Mouse (Mus musculus): ENCODE data around the gene Gmds. TPM values are rescaled to one million over a fixed set of nuclear protein-coding genes. Genes with fewer than 3 reads are reported as not detected.

The Gmds gene
- 1 to 10 TPM; 4.9 to 5.4 TPM for total RNA-seq (2021)
- long read RNA-seq, experiment 1, transcript Gmds-201 (11 exons, 1,713 nt): major isoform, 13 of 14 reads
- long read RNA-seq, experiment 1, partial matches to known transcripts: 0 of 14 reads
- long read RNA-seq, experiment 1, other reads (novel, unspliced or antisense): 1 of 14 reads
- long read RNA-seq, experiment 2, partial matches to known transcripts: 3 of 7 reads
- long read RNA-seq, experiment 2, other reads (novel, unspliced or antisense): 0 of 7 reads

GRCm38 (mm10) chr13:32338513-32339365 is at the start of gene Gmds:
Gene Gmds (minus strand): TSS chr13:32338740.
- DNase-seq: peak; percentile 96 to 98

DNA sequence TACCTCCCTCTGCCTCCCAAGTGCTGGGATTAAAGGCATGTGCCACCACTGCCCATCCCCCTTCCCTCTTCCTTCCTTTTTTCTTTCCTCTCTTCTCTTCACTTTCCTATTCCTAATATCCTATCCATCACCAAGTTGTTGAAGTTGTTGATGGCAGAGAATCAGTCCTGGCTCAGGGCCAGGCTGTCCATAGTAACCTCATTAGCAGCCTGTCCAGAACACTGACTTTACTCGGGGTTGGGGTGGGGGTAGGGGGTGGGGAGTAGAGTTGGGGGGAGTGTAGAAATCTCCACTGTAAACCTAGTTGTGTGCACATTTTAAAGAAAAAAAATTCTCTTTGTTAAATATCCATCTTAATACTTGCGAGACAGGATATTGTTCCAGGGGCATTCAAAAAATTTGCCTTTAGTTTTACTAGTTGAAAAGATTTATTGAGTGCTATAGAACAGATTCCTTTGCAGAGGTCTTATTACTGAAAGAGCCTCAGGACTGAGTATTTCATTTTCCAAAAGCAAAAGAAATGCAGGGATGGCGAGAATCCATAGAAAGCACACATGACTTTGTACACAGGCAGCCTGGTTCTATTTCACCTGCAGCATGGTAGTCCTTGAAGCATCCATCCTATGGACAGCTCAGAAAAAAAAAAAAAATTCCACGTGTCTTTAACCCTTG is 47.0 kb upstream of the Gmds start:
- no peak for DNase-seq

- DNase-seq: no peak
Measured at GRCm38 (mm10) chr13:32382227-32383010, 43.9 kb upstream of the Gmds start.

DNA sequence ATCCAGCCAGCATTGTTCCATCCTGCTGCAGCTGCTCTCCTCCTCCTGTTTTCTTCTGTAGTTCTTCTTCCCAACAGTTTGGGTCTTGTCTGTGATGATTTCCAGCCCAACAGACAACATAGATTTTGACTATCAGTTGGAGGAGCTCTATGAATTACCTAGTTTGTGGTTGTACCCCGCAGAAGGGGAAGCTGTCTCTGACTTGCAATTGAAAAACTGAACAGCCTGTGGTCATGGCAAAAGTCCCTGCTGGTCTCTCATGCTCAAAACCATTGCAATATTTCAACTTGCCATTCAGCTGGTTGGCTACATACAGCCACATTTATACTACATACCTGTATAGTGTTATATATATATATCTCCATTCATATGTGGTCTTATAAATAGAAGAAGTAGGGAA is 40.1 kb upstream of the Gmds start:
- no peak for DNase-seq

DNA sequence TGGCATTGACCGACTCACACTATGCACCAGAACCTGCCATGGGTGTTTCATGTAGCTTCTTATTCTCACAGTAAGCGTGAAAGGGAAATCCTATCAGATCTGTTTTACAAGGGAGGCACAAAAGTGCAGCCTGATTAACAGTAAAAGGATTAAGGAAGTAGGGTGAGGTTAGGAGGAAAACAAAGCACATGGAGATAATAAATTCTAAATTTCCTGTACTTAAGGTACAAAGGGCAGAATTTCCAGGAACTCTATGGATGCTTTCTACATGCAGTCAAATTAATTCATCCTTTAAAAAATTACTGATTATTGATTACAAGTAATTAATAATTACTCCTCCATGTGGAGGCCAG is 34.0 kb upstream of the Gmds start:
- no peak for DNase-seq

GRCm38 (mm10) chr13:32371874-32372530 is 33.5 kb upstream of the Gmds start:
- DNase-seq: no peak

DNA sequence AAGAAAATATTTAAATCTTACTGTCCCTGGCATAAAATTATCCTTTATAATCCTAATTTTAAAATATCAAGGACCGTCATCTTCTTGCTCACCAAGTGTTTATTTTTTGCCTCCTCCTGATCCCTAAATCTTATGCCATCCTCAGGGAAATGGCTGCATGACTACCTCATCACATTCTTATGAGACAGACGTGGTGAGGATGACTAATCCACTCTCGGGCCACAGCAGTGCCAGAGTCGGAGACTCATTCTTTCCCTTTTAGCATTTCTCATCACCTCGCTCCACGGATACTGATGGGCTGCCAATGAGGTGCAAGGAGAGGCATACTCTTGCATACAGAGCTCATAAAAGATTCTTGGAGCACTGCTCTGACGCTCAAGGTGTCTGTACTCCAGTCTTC is 32.2 kb upstream of the Gmds start:
- DNase-seq: peak; percentile 10 to 22

GRCm38 (mm10) chr13:32370135-32370534 is 31.6 kb upstream of the Gmds start:
- DNase-seq: no peak

- DNase-seq: no peak
Measured at GRCm38 (mm10) chr13:32337735-32338512, 616 bp downstream of the Gmds start.

DNA sequence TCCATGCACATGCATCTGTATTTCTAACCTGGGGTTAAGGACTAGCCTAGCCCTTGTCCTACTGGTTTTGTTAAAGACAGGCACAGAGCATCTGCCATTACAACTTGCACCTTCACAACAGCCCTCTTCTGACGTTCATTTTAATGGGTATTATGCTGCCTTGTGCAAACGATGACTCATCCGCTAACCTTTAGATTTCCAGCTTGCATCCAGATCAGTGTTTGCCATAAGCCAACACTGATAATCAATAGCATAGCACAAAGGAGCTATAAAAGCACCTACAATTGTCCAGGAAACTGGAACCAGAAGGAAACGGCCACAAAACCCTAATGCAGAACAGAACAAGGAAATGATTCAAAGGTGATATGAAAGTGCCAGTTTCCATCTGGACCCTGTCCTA is 20.2 kb downstream of the Gmds start:
- no peak for DNase-seq

- DNase-seq: no peak
Measured at GRCm38 (mm10) chr13:32317354-32317753, 21.2 kb downstream of the Gmds start.

- peak; percentile 52 to 79 for DNase-seq
Measured at GRCm38 (mm10) chr13:32312663-32313062, 25.9 kb downstream of the Gmds start.

- DNase-seq: no peak
Measured at GRCm38 (mm10) chr13:32311476-32311875, 27.1 kb downstream of the Gmds start.

- no peak for DNase-seq
Measured at GRCm38 (mm10) chr13:32298456-32298855, 40.1 kb downstream of the Gmds start.

DNA sequence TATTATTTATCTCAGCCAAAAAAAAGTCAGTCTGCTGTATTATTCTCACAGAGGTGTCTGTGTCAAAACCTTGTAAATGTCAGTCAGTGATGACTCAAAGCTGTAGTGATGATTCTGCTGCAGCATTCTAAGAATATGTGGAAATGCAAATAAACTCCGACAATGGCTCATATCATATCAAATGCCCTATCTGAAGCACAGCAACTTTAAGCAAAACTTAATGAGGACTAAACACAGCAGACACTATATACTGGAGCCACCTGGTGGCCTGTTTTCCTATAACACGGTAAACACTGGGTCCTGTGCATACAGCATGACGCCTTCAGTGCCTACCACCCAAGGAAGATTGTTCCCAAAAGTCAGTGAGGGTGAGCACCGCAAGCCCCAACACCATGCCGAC is 41.1 kb downstream of the Gmds start:
- DNase-seq: peak; percentile 21 to 42

DNA sequence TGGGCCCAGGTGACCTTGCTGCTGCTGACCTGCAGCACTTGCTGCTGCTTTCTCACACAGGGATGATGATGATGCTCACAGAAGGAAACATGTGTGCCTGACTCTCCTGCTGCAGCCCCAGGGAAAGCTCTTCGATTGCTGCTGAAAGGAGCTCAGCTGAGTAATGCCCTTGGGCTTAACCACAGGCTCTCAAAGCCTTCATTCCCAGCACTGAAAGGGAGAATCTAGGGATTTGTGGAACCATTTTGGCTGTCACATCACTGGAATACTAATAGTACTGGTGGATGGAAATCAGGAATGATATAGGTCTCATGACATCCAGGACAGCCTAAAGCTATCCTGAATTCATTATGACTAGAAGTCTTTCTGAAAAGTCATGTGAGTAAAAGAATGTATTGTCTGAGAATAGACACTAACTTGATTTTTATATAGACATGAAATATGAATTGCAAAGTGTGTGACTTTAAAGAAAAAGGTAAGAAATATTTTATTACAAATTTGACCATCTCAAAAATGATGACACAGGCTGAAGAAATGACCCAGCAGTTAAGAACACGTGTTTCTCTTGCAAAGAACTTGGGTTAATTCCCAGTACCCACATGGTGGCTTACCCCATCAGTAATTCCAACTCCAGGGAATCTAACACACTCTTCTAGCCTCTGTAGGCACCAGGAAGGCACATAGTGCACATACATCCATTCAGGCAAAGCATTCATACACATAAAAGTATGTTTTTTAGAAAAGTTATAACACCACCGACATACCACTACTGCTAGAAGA is 43.9 kb downstream of the Gmds start:
- DNase-seq: peak in 1 of 2 experiments; percentile 12

DNA sequence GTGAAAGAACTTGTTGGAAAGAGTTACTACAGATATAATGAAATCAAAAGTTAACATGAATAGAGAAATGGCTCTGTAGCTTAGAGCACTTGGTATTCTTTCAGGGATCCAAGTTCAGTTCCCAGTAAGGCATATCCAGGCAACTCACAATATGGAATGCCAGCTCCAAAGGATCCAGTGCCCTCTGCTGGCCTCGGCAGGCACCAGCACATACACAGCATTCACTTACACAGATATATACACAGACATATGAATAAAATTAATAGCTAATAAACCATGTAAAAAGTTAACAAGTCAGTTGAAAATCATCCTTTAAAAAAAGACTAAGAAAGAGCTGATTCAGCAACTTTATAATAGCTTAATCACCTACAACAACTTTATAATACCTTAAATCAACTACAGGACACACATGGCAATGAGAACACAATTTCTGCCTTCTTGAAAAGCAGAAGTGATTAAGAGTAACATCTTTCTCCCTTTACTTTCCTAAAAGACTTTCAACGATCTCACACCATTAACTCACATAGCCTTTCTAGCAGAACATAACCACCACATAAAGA is 65.5 kb downstream of the Gmds start:
- no peak for DNase-seq

GRCm38 (mm10) chr13:32269757-32270156 is 68.8 kb downstream of the Gmds start:
- DNase-seq: no peak

GRCm38 (mm10) chr13:32269261-32269660 is 69.3 kb downstream of the Gmds start:
- no peak for DNase-seq

DNA sequence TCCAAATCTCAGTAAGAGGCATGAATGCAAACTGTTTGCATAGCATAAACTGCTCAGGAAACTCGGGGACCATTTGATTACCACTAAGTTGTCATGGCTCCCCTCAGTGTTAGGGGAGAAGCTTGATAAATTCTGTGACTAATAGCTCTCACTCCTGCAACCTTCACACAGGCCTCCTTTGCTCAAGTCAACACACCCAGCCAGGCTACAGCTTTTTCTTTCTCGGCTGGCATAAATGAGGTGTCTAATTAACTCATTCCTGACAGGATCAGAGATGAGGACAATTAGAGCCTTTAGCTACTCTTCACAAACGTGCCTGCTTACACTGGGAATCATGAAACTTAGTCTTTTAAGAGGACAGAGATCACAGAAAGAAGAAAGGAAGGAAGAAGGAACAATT is 70.3 kb downstream of the Gmds start:
- DNase-seq: no peak
